Mouse (Mus musculus) bone marrow macrophage, adult 2 months (primary cell): ENCODE data around the gene Cad.

ENCODE experiments used
- CTCF ChIP-seq: IDR thresholded peaks from 2 replicates; pipeline ENCODE4 v1.5.1; 2012; ENCODE audit warnings: low read depth, mild to moderate bottlenecking, low read length, moderate library complexity
- POLR2A ChIP-seq: IDR thresholded peaks from 2 replicates; pipeline ENCODE4 v1.6.1; 2012; ENCODE audit warnings: mild to moderate bottlenecking, low read depth, low read length, borderline replicate concordance

DNA sequence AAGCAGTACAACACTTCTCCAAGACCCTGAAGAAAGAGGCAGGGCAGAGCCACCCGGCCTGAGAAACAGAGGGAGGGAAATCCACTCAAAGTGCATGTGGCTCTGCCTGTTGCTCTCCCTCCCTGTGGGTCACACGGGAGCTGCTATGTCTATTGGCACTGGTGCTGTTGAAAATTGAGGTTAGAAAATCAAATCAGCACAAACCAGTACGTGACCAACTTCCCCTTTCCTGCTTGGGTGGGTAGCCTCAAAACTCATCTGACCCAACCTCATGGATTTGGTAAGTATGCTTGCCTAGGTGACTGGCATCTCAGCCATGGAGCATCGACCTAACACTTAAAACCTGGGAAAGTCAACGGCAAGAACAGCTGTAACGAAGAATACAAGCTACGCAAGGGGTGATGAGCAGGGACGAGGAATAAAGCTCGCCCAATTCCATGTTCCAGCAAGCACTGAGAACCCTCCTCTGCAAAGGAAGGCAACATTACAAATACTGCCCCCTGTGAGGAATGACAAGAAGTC, 51.3 kb downstream of the Cad start, which contains the start of gene Dnajc5g:
- TF ChIP-seq CTCF, result no peak
- no peak for TF ChIP-seq POLR2A
